Mouse (Mus musculus) layer of hippocampus, adult 9-10 months (tissue): ENCODE measurements around the gene Kcnj10.

ENCODE experiments used
- DNase-seq: peaks from one replicate; pipeline ENCODE4 v3.0.0; 2022; ENCODE audit warnings: low spot score

Gene Kcnj10

DNA sequence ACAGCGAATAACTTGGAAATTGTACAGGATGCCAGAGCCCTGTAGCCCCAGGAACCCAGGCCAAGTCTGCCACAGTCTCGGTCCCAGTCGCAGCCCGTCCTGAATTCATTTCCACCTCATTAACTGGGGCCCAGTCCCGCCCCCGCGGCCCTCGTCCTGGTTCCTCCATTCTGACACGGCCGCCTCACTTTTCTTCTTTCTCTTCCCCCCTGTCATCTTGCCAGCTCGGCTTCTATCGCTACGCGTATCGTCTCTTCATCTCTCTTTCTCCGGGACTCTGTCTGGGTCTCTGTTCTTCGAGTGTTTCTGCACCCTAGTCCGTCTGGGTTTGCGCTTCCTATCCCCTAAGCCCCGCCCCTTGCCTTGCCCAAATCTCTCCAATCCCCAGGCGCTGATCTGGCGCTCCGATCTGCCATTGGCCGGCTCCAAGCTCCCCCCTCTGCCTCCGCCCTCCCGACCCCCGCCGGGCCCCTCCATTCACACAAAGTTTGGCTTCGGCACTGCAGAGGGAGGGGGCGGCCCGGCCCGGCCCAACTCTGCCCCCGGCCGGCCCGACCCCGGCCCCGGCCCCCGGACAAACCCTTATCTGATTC lies at the start of gene Kcnj10:
Gene Kcnj10 (plus strand): TSS at position 482 of the 593 bp plus-strand sequence.
- no peak for DNase-seq

DNA sequence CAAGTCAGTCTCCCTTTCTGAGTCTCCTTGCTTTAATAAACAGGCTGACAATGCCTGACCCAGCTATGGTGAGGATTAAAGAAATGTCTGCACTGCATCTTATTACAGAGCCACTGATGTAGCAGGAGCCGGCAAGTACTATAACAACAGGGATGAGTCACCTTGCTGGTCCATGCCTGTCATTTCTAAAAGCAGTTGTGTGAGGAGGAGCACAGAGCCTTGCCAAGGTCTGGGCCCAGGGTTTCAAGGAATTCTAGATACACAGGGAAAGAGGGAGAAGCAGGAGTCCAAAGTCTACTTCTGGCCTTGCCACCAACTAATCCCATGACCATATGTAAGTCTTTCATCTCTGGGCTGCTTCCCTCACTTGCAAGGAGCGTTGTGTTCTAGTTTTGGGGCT lies 48.1 kb upstream of the Kcnj10 start:
- DNase-seq = no peak

DNA sequence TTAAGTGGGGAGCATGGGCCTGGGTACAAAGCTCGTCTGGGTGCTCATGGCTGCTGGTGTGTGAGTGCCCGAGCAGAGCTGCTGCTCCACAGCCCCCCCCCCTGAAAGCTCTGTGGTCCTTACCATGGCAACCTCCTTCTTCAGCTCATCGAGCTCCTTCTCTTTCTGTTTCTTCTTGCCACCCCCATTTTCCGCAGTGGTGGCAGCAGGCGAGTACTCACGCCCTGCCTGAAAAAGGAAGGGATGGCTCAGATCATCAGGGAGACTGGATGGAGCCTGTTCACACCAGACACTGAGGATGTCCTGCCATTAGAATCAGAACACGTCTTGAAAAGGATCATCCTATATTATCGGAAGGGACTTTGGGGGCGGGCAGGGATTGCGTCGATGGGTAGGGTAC lies 47.6 kb upstream of the Kcnj10 start:
- no peak for DNase-seq

DNA sequence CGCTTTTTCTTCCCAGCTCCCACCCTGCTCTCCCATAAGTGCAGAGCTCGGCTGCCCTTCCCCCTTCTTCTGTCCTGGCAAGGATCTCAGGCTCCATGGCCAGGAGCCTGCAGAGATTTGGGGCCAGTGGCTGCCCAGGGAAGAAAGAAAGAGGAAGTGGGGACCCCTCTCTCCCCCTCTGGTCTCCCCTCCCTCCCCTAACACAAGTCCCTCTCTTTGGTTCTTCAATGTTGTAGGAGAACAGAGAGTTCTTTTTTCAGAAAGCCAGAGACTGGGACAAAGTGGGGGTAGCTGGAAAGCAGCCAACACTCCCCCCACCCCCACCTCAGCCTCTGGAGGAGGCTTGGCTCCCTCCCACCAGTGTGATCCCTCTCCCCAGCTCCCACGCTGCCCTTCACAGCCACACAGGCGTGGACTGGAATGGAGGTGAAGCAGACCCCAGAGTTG lies 45.2 kb upstream of the Kcnj10 start:
- DNase-seq = no peak

DNA sequence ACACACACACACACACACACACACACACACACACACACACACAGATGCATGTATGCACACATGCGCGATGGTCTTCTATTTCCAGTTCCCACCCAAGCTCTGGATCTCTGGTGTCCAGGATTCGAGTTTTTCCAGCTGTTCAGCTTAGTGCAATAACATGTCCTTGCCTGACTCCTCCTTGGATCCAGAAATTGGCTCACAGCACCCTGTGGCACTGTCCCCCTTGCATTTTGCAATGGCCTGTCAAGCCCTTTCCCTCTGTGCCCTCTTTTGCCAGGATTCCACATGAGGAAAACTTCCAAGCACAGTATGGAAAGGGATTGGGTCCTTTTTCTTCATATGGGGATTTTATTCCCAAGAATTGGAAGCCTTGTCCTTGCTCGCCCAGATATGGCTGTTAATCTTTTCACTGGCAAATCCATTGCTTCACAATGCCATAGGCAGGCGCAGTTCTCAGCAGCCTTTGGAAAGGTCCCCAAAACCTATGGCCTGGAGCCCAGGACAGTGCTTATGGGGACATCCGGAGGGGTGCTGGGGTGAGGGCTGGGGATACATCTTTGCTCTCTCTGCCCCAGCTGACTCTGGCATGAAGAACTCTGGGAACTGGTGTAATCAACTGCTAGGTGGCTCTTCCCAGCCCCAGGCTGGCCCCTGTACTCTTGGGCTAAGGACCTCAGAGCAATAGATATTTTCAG lies 44.0 kb upstream of the Kcnj10 start:
- DNase-seq = no peak

DNA sequence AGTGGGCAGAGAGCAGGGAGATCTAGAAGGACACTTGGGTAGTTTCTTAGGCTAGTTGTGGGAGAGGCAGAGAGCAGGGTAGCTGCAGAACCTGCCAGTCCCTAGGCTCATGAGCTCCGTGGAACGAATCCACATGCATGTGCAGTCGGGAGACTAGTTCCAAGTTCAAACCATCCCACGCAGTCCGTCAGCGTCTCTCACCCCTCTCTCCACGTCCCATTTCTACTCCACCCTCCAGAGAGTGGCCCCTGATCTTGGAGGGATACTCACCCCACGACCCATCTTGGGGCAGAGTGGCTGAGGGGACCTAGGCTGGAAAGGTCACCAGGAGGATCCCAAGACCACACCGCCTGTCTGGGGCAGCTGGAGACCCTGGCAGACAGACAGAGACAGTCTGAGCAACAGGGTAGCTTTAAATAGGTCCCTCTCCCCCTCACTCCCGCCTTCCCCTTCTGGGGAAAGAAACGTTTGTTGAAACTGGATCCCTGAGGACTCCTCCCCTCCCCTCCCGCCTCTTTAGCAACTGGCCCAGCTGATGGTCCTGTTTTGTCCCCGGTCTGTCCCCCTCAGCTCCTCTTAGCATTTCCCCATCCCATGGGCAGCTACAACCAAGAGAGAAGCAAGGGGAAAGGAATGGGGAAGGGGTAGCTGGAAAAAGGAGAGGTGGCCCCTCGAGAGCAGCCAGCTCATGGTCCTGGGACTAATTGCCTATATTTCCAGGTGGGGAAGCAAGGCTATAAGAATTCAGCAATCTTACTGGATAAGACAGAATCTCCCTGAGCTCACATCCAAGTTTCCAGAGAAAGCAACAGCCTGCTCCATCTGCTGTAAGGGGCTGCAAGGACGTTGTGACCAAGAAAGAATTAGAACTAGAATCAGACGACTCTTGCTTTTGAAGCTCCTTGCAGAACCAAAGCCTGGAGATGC lies 43.1 kb upstream of the Kcnj10 start, which contains the start of gene Atp1a2:
Gene Atp1a2 (minus strand): TSS at position 454 of the 927 bp plus-strand sequence.
- DNase-seq = no peak

DNA sequence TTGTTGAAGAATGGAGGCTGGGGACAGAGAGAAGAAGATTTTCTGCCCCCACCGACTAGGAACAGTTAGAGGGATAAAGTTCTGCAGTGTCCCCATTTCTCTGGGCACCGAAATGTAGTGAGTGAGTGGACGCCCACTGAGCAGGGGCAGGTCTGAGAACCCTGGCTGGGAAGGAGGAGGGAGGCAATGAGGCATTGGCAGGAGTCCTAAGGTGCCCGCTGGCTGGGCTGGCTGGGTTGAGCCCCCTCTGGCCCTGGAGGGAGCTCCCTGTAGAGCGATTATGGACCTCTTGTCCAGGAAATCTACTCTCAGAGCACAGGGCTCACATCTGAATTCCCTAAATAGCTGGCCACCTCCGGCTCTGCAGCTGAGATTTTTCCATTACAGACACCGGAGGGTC lies 41.5 kb upstream of the Kcnj10 start:
- no peak for DNase-seq

DNA sequence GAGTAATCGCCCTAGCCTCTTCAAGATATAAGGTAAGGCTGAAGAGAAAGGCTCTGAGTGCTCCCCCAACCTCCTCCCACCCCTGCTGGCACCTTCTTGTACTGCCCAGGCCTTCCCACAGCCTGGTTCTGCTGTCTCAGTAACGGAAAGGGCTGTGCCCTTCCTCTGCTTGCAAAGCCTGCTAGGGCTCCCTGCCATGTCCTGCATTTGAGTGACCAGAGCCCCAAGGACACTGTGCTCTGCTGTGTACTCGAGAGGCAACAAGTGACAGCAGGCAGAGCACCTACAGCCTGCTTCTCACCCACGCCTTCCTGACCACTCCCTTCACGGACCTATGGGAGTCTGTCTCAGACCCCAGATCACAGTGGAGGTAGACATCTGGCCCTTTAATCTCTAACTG lies 40.8 kb upstream of the Kcnj10 start:
- DNase-seq = no peak

DNA sequence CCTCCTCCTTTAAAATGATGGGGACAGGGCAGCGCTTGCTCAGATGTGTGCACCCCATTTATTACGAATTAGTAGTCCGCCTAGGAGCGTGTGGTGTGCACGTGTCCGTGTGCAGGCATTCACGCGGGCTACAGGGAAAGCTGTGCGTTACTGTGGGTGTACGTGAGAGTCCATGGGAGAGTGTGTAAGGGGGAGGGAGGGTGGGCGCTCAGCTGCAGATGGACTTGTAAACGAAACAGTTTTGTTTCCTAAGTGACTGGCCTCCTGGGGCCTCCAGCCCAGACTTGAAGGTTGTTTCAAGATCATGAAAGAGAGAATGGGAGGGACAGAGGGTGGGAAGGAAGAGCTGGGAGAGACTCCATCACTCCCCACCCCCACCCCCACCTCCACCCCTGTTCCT lies 39.8 kb upstream of the Kcnj10 start:
- no peak for DNase-seq

DNA sequence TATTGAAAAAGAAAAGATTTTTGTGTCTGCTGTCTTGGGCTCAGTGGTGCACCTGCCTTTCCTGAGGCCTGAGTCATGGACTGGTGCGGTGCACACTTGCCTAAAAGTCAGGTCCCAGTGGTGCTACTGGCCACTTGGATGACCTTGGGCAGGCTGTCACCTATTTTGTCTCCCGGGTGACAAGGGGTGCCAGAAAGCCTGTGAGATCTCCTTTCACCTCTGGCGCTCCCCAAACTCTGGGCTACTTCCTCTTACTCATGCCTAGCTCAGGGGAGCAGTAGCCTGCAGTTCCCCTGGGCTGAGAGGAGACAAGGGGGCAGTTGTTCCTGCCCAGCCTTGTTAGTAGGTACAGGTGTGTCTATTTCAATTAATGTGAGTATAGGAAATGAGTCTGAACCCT lies 38.7 kb upstream of the Kcnj10 start:
- no peak for DNase-seq

DNA sequence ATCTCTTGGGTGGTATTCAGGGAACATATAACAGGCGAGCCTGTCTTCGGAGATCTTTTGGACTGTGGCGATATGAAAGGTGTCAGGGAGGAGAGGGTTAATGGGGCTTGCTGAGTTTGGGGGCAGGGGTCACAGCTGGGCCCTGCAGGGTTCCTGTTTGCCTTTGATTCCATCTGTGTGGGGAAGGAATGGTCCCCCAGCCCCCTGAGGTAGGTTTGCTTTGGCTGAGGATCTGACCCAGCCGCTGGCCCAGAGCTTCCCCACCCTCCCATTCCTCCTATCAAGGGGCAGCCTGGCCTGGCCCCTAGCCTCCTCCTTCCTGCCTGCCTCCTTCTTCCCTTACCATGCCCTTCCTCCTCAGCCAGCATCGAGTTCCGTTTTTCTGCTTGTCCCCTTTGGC lies 38.2 kb upstream of the Kcnj10 start:
- DNase-seq = no peak

DNA sequence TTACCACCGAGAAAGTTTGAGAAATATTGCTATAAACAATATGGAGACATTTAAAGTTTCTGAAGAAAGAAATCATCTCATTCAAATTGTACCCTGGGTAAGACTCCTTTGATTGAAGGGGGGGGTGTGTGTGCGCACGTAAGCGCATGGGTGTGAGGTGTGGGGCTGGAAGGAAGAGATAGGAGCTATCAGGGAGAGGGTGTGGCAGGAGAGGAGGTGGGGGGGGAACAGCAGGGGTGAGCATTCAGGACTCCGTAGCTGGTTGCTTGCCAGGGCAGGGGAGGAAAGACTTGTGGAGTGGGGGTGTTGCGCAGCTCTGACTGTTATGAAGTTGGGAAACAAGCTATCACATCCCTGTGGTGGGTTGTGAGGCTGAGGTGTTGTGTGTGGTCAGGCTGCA lies 36.6 kb upstream of the Kcnj10 start:
- no peak for DNase-seq

DNA sequence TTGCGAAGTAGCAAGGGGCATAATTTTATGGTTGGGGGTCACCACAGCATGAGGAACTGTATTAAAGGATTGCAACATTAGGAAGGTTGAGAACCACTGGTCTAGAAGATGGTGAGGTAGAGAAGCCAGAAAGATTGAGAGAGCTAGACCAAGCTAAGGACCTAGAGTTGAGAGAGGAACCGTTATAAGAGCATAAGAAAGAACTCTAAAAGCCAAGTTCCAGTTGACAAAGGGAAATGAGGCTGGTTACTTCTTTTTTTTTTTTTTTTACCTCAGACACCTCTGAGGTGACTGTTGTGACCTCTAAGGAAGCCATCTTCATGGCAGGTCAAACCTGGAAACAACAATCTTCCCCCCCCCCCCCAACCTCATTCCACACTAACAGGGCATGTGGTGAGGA lies 35.9 kb upstream of the Kcnj10 start:
- DNase-seq = no peak

DNA sequence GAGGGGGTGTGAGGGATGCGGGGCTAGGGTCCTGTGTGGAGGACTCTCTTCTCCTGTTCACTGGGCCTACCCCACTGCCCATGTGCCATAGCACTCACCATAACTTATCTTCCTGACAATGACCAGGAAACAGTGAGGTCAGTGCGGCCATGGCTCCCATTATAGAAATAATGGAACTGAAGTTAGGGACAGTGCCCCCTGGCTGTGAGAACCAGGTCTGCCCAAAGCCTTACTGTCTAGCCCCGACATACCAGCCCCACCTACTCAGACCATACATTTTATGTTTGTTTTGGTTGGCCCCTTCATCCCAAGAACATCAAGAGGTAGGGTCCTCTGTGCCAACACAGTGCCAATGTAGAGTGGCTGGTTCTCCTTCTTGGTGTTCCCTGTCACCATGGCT lies 35.4 kb upstream of the Kcnj10 start:
- no peak for DNase-seq

DNA sequence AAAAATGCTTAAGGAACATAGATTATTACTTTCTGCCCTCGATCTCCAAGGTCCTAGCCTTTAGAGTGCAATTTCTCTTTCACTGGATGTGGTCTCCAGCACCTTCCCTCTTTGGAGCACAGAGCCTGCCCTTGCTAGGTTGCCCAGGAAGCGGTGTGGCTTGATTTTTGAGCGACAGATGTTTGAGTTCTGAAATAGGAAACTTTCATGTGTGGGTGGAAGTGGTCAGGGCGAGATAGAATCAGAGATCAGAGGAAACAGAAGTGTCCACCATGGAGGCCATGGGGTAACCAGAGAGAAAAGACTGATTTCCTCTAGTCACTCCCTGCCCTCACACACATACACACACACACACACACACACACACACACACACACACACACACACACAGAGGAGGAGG lies 34.8 kb upstream of the Kcnj10 start:
- no peak for DNase-seq

DNA sequence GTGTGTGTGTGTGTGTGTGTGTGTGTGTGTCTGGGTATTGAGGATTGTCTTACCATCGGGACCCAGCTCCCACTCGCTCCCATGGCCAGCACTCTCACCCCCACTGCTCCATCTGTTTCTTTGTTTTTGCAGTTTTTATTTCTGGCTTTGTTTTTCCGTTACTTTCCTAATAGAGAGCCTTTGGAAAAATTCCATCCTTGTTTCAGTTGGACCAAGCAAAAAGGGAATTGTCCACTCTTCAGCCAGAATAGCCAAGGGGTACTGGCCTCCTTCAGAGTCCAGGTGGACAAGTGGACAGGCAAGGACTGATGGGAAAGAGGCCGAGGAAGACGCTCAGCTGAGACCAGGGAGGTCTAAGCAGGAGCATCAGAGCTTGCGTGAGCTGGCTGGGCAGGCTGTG lies 34.1 kb upstream of the Kcnj10 start:
- no peak for DNase-seq

DNA sequence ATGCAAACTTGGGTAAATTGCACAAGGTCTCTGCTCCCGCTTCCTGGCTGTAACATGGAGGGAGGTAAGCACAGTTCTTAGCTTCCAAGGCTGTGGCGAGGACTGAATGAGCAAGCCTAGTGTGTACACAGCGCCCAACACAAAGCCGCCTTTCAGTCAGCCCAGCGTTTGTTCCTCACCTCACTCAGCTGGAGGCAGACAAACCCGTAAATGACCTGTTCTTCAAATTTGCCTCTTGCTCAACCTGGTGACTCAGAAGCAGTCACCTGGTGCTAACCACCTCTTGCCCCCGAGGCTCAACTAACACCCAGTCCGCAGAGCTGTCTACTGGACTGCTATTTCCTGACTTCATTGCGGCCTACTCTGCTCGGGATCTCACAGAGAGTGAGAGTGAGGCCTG lies 33.1 kb upstream of the Kcnj10 start:
- no peak for DNase-seq

DNA sequence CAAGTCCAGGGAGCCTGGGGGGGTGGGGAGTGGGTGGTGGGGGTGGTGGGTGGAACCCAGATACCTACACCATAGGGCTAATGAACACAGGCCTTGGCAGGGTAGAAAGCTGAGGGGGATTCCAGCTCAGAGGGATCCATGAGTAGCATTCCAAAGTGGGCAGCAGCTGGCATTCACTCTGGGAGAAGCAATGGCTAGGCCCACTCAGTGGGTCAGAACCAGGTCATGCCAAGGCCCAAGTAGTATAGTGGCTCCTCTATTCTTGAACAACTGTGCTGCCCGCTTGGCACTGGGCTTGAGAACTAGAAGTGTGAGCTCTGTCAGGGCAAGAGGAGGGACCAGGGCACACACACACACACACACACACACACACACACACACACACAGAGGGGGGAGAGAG lies 32.6 kb upstream of the Kcnj10 start:
- DNase-seq = no peak

DNA sequence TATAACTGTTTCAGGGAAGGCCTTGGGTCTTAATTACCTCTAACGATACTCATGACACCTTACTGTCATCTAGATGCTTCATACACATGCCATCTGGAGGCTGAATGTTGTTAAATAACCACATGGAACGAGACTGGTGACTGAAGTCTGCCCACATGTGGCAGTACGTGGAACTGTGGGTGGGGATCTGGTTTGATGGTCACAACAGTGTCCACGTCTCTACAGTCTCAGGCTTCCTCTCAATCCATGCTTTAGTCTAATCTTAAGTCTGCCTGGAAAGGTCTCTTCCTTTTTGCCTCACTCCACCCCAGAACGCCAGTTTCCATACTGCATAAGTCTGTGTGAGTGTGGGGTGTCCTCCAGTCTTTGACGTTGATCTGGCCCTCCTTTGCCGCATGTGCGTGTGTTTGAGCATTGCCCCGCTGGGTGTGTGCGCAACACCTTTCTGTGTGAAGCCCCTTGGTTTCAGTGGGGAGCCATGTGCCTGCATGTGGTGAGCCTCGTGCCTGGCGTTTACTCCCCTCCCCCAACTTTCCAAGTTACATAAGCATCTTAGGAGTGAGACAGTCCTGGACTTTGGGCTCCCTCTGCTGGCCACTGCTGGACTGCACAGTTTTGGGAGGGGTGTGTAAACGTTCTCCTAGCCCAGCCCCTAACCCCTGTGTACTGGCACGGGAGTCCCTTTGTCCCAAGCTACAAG lies 31.2 kb upstream of the Kcnj10 start:
- DNase-seq = peak; percentile 97

DNA sequence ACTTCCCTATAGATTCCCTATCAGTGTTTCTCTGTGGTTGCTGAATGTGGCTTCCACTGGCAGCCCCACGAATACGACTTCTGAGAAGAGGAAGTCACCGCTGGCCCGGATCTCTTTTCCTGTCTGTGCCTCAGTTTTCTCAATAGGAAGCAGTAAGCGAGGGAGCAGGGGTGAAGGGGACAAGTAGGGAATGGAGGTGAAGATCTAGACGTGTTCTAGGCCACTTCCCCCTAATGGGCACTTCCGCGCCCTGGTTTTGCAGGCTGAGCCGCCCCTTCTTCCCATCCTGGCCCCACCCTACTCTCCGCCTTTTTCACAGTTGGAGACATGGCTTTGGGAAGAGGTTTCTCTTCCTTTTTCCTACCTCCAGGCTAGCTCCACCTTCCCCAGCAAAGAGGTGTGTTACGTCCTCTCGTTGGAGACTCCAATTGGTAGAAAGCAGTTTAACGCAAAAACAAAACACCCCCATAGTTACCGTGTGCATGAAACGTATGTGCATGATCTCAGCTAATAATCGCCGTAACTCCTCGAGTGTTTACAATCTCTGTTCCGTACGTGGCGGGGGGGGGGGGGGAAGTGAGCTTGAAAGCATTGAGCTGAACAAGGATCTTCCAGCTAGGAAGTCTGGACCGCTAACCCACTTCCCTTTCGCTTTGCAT lies 29.6 kb upstream of the Kcnj10 start:
- DNase-seq = no peak

DNA sequence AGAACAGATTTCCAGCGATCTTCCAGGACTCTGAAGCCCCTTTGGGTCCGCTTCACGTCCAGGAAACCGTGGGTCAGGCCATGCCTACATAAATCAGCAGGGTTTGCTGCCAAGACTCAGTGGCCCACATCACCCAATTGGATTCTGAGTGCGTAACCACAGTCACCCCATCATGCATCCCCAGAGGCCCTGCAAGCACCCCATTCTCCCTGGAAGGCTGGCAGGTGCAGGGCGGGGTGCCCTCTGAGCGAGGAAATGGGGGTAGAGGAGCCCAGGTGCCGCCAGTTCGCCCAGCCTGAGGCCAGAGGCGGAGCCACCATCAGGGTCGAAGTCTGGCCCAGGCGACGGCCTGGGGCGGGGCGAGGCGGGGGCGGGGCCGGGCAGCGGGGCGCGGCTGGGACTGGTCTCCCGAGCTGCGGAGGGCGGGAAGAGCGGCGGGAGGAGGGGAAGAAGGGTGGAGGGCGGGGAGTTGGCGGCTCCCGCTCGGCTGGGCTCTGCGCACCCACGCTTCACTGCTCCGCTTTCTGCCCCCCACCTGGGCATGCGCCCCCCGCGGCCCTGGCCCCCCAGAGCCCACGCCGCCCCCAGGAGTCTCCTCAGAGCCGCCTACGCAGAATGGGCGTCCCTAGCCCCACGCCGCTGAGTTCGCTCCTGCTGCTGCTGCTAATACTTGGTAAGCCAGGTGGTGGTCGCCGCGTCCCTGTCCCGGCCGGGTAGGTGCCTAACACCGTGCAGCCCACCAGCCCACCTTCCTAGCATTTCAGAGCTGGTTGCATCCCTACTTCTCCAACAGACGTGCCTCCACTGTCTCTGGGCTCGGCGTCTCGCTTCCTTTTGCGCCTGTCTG lies 28.9 kb upstream of the Kcnj10 start:
- no peak for DNase-seq
